Mouse (Mus musculus) hindbrain, embryonic 12.5 days (tissue): ENCODE measurements around the gene Il10rb. TPM values are rescaled to one million over a fixed set of nuclear protein-coding genes. Genes with fewer than 3 reads are reported as not detected.

ENCODE experiments used
- polyA plus RNA-seq: library from polyadenylated mRNA; unstranded; fragments of >200 nt; fragmentation: Nextera tagmentation; extraction: Ambion mirVana; gene quantifications from 2 replicates; pipeline ENCODE4 v1.2.1, GENCODE M21; 2016

Gene Il10rb
- polyA plus RNA-seq, 1 experiment from 2014 or later = 8.5 TPM

Other genes with a start within 250 kb of the Il10rb start
- 2.8 and 3.4 TPM in 2 replicates for gene Olig2, start 180.7 kb upstream of the Il10rb start, polyA plus RNA-seq
- gene Olig1, start 136.4 kb upstream of the Il10rb start, polyA plus RNA-seq = 2.7 and 5.2 TPM in 2 replicates
- 34.0 and 34.1 TPM in 2 replicates for gene Ifnar2, start 33.4 kb upstream of the Il10rb start, polyA plus RNA-seq
- gene Gm21970, start 14.4 kb upstream of the Il10rb start, polyA plus RNA-seq = not detected in 2 replicates
- 60.7 and 65.4 TPM in 2 replicates for gene Ifnar1, start 79.1 kb downstream of the Il10rb start, polyA plus RNA-seq
- 47.1 and 48.6 TPM in 2 replicates for gene Ifngr2, start 140.9 kb downstream of the Il10rb start, polyA plus RNA-seq
- 46.6 and 48.7 TPM in 2 replicates for gene Tmem50b, start 191.6 kb downstream of the Il10rb start, polyA plus RNA-seq
- 4.9 and 6.2 TPM in 2 replicates for gene Dnajc28, start 212.9 kb downstream of the Il10rb start, polyA plus RNA-seq
- 85.2 and 88.1 TPM in 2 replicates for gene Gart, start 240.8 kb downstream of the Il10rb start, polyA plus RNA-seq
- gene Son, start 241.3 kb downstream of the Il10rb start, polyA plus RNA-seq = 159 and 162 TPM in 2 replicates